Mouse (Mus musculus) CD4-positive, CD25-positive, alpha-beta regulatory T cell, adult 4 months (primary cell): ENCODE measurements around the gene Setd1a. TPM values are rescaled to one million over a fixed set of nuclear protein-coding genes. Genes with fewer than 3 reads are reported as not detected.
"Not testable (repeated sequence)": the region's sequence is repeated elsewhere in the genome, so short reads cannot be mapped to it uniquely, and the experiment has no call there.

Experiments used
- ATAC-seq: one replicate; pipeline ENCODE4 v1.8.0; 2017
- polyA plus RNA-seq, 2 experiments: library from polyadenylated mRNA; unstranded; fragments of 100-300 nt; shearing (Covaris generic); gene quantifications; one replicate each; pipeline ENCODE4 v1.2.1; 2017

Setd1a gene
- polyA plus RNA-seq, result 1 to 10 TPM; 5.8 to 6.6 TPM

- ATAC-seq, result peak; percentile 55
Observed at GRCm38 (mm10) chr7:127776426-127776825, at the start of gene Setd1a. Gene Setd1a (plus strand): TSS chr7:127776670.

- no peak for ATAC-seq
Observed at GRCm38 (mm10) chr7:127727898-127728297, 48.6 kb upstream of the Setd1a start.

DNA sequence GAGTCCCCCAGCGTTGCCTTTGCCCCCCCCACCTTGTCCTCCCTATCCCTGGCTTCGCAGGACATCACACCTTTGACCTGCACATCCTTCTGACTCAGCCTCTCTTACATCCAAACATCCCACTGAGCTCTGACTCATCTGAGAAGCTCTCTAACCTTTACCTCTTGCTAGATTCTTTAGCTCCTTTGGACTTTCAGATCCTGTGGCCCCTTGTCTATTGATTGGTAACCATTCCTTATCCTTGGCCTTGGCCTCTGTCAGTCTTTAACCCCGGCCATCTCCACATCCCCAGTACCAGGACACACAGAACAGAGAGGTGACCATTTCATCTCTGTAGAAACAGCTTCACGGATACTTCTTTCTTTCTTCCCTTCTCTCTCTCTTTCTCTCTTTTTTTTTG is 46.3 kb upstream of the Setd1a start:
- ATAC-seq, result no peak

DNA sequence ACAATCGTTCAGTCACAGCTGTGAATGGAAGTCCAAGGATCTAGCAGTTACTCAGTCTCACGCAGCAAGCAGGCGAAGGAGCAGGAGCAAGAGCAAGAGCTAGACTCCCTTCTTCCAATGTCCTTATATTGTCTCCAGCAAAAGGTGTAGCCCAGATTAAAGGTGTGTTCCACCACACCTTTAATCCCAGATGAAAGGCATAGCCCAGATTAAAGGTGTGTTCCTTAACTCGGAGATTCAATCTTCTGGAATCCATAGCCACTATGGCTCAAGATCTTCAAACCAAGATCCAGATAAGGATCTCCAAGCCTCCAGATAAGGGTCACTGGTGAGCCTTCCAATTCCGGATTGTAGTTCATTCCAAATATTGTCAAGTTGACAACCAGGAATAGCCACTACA is 44.4 kb upstream of the Setd1a start, which contains the start of gene Ctf2:
Ctf2 (minus strand) TSS at position 101 of the 400 bp plus-strand sequence.
- ATAC-seq, result not testable (repeated sequence)

DNA sequence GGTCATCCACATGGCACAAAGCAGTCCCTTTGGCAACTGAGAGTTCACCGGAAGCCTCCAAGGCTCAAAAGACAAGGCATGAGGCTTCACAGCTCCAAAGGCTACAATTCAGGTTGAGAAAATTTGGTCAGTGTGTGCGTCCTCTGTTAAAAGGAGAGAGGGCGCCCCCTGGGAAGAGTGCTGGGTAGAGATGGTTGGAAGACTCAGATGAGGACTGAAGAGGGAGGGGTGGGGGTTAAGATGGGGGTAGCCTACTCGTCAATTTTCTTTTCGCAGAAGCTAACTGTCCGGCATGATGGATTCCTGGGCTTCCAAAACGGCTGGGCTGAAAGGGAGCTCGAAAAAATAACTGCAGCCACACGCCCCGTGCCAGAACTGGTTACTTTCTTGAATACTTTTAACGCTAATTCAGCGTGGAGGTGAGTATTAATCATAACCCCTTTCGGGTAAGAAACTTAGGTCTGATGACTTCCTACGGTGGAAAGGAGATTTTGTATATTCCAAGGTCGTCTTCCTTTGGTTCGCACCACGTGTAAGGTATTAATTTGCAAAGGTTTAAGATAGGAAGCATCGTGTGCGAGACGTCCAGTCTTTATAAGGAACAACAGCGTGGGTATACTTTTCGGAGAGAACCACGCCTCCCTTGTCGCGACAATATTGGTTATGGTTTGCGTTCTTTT is 32.0 kb upstream of the Setd1a start, which contains the start of gene Fbxl19:
Fbxl19 (plus strand) TSS at position 178 of the 680 bp plus-strand sequence.
- ATAC-seq, result peak; percentile 6

- peak; percentile 96 for ATAC-seq
Observed at GRCm38 (mm10) chr7:127745251-127745651, 31.2 kb upstream of the Setd1a start.

- ATAC-seq, result peak; percentile 52
Observed at GRCm38 (mm10) chr7:127745652-127746493, 30.6 kb upstream of the Setd1a start.

DNA sequence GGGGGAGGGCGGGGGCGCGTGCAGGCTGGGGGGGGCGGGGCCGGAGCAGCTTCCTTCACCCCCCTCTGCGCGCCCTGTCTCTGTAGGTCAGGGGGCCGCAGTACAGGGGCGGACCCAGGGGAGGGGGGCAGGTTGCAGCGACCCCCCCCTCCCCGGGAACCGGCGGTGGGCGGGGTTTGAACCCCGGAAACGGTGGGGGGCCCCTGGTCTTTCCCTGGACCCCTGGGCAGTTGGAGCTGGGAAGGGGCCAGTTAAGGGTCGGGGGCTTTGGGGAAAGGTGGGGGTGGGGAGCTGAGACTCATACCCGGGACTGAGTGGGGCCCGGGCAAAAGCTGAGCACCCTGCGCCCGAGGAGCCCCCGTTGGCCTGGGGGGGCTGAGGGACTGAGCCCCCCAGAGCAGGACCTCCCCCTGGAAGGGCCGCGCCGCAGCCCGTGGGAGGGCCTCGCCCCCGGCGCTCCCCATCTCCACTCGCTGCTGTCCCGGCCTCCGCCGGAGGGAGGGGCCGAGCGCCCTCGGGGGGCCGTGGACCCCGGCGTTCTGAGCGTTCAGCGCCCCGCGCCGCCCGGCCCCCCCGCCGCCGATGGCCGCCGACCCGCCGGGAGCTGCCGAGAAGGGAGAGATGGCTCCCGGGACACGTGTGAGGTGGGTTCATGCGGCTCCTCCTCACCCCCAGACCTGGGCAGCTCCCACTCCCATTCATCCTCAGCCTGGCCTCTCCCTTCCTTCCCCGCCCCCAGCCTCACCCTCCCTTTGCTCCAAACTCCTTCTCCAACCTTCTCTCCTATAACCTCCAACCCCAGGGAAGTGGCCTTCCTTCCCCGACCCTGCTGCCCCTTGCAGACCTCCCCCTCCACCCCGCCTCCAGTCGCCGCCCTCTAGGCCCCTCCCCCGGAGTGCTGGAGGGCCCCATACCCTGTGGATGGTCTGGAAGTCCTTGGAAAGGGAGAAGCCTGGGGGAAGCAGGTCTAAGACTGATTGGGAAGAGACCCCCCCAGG is 29.7 kb upstream of the Setd1a start:
- ATAC-seq, result no peak

DNA sequence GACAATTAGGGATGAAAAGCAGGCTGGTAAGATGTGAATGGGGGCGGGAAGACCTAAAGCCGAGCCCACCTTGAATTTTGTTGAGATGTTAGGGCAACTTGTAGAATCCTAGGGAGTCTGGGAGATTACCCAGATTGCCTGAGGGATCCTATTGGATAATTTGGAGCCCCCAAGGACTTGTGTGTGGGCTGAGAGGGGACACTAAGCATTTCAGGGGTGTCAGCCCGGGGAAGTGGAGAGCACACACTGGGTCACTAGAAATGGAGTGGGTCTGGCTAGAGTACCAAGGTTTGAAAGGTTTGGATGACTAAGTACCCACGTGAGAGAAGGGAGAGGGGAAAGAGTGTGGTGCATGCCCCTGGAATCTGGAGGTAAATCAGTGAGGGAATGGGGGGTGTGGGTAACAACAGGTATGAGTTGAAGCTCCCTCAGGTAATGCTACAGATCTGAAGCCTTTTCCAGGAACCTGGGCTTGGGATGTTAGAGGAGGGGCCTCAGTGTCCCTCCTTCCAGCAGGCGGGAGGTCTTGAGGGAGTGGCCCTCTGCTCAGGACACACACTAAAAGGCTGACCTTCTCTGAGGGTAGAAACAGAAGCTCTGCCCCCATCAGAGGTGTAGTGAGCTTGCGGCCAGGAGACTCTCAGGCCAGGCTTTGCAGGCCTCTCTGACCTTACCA is 28.8 kb upstream of the Setd1a start:
- no peak for ATAC-seq

DNA sequence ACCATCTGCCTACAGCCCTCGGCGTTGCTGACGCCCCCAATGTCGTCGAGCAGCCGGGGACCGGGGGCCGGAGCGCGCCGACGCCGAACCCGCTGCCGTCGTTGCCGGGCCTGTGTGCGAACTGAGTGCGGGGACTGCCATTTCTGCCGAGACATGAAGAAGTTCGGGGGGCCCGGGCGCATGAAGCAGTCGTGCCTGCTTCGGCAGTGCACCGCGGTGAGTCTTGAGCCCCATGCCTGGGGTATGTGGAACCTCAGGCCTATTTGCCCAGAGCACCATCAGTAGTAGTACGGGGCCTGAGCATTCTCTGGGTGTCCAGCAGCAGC is 28.3 kb upstream of the Setd1a start:
- ATAC-seq, result no peak

GRCm38 (mm10) chr7:127750131-127751127 is 26.0 kb upstream of the Setd1a start:
- ATAC-seq, result no peak

- no peak for ATAC-seq
Observed at GRCm38 (mm10) chr7:127751619-127752018, 24.9 kb upstream of the Setd1a start.

DNA sequence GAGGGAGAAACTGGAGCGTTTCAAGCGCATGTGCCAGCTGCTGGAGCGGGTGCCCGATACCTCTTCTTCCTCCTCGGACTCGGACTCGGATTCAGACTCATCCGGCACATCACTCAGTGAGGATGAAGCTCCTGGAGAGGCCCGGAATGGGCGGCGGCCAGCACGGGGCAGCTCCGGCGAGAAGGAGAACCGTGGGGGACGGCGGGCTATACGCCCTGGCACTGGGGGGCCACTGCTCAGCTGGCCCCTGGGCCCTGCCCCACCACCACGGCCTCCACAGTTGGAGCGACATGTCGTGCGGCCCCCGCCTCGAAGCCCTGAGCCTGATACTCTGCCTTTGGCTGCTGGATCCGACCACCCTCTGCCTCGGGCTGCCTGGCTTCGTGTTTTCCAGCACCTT is 24.4 kb upstream of the Setd1a start:
- ATAC-seq, result no peak

DNA sequence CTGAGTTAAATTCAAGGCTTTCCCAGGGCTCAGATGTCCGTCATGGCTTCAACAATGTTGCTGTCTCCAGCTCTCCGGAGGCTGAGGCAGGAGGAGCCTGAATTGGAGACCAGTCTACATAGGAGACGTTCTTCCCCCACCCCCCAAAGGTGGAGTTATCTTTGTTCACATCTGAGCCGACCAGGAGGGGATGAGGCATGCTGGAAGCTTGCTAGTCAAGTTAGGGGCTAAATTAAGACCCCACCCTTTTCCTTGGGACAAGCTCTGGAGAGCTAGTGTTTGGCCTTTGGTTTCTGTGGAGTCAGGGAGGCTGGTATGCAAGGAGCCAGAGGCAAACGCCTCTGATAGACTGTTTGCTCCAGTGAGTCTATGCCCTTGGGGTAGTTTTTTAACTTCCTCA is 23.3 kb upstream of the Setd1a start:
- no peak for ATAC-seq

- ATAC-seq, result no peak
Observed at GRCm38 (mm10) chr7:127753741-127754140, 22.7 kb upstream of the Setd1a start.

- ATAC-seq, result no peak
Observed at GRCm38 (mm10) chr7:127759716-127760115, 16.8 kb upstream of the Setd1a start.

DNA sequence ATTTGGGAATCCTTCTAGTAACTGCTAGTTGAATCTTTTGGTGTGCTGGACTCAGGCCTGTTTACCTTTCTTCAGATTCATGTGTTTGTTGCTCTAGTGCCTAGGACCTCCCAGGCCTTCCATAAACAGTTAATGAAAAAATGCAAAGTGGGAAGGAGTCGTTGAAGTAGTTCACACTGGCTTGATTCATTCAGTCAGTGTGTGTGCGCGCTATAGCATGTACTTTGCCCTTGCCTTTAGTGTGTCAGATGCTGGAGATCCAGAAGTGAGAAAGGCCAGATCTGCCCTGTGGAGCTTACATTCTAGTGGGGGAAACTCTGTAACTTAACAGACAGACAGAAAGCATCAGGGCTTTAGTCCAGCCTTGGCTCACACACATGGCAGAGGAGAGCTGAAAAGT is 16.0 kb upstream of the Setd1a start:
- no peak for ATAC-seq

DNA sequence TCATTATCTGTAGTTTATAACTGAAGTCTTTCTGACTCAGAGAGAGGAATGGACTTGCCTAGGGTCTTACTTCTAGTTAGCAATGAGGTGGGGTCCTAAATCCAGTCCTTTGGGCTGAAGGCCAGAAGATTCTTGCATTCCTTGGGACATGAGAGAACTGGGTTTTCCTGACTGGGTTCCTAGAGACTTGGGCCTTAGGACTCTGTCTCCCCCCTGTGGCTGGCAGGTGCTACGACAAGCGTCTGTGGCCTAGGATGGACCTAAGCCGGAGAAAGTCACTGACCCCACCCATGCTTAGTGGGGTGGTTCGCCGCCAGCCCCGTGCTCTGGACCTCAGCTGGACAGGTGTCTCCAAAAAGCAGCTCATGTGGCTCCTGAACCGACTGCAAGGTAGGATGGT is 15.4 kb upstream of the Setd1a start:
- no peak for ATAC-seq

DNA sequence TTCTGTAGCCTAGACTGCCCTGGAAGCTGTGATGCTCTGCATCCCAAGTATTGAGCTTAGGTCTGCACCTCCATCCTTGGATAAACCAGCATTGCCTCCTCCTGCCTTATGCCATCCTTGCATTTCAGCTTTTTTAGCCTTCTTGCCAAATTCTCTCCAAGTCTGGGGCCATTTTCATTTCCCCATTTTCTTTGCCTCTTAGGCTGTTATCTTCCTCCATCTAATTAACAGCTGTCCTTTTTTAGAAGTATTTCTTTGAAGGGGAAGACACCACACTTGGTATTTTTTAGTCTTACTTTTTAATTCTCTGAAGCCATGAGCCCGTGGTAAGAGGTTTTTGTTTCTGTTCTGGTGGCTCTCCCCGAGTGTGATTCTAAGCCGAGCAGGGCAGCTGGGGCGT is 12.8 kb upstream of the Setd1a start:
- ATAC-seq, result no peak

- no peak for ATAC-seq
Observed at GRCm38 (mm10) chr7:127765756-127766155, 10.7 kb upstream of the Setd1a start.
